Mouse (Mus musculus) frontal cortex, adult 2 months (tissue): ENCODE measurements around the gene Wnk2. TPM values are rescaled to one million over a fixed set of nuclear protein-coding genes. Genes with fewer than 3 reads are reported as not detected.
A peak's percentile ranks its signal among the peaks of the same experiment; 100 is the strongest.
"Not testable (repeated sequence)": the region's sequence is repeated elsewhere in the genome, so short reads cannot be mapped to it uniquely, and the experiment has no call there.

Experiments used
- DNase-seq, 2 experiments: peaks; one replicate each; pipeline ENCODE4 v3.0.0; 2022; ENCODE audit warnings: low spot score in 1 of 2; ENCODE audit errors: extremely low spot score in 1 of 2
- polyA plus RNA-seq: library from polyadenylated mRNA; depleted of rRNA; stranded (reverse); fragments of >200 nt; gene quantifications from 2 replicates; pipeline ENCODE4 v1.2.3, GENCODE M21; 2012

Wnk2 gene
- polyA plus RNA-seq, 1 experiment: 64.8 TPM

DNA sequence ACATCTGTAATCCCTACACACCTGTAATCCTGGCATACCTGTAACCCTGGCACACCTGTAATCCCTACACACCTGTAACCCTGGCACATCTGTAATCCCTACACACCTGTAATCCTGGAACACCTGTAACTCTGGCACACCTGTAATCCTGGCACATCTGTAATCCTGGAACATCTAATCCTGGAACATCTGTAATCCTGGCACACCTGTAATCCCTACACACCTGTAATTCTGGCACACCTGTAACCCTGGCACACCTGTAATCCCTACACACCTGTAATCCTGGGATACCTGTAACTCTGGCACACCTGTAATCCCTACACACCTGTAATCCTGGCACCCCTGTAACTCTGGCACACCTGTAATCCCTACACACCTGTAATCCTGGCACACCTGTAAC lies 93.1 kb downstream of the Wnk2 start:
- not testable (repeated sequence) for DNase-seq

- DNase-seq: no peak
These were observed 94.5 kb downstream of the Wnk2 start for GRCm38 (mm10) chr13:49053333-49053732.

DNA sequence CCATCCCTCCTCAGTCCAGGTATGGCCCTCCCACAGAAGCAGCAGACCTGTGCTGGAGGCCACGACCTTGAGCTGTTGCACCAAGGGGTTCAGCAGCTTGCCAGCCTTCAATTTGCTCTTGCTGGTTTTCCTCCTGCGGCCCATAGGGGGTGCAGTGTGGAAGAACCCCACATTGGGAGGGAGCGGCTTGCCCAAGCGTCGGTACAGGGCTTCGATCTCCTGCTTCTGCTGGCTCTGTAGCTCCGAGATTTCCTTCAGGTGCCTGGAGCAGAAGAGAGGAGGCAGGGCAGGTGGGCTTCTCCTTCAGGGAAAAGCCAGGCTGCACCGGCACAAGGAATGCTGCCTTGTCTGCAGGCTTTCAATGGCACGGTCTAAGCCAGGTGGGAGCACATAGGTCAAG lies 95.3 kb downstream of the Wnk2 start:
- DNase-seq: peak in 1 of 2 experiments; percentile 33

GRCm38 (mm10) chr13:49047393-49047792 lies 100.4 kb downstream of the Wnk2 start:
- DNase-seq: no peak

GRCm38 (mm10) chr13:49044145-49044561 lies 103.7 kb downstream of the Wnk2 start:
- DNase-seq: no peak

- DNase-seq: no peak
These were observed 105.4 kb downstream of the Wnk2 start for GRCm38 (mm10) chr13:49042371-49042770.

GRCm38 (mm10) chr13:49036928-49037574 lies 110.8 kb downstream of the Wnk2 start:
- DNase-seq: no peak

- DNase-seq: no peak
These were observed 111.4 kb downstream of the Wnk2 start for GRCm38 (mm10) chr13:49036436-49036835.

DNA sequence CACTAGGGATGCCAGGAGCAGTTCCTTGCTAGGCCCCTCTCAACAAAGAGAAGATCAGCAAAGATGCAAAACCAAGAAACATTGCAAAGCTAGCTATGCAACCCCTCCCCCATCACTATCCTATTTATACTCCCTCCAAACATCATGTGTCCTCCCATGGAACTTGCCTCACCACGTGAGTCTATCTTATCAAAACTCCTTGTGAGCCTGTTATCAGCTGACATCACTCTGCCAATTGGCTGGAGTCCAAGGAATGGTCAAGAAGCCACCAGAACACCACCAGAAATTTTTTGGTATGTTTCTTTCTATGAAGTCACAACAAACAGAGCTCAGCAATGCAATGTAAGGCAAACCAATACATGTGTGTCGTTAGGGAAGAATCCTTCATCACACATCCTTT lies 116.8 kb downstream of the Wnk2 start:
- no peak for DNase-seq

DNA sequence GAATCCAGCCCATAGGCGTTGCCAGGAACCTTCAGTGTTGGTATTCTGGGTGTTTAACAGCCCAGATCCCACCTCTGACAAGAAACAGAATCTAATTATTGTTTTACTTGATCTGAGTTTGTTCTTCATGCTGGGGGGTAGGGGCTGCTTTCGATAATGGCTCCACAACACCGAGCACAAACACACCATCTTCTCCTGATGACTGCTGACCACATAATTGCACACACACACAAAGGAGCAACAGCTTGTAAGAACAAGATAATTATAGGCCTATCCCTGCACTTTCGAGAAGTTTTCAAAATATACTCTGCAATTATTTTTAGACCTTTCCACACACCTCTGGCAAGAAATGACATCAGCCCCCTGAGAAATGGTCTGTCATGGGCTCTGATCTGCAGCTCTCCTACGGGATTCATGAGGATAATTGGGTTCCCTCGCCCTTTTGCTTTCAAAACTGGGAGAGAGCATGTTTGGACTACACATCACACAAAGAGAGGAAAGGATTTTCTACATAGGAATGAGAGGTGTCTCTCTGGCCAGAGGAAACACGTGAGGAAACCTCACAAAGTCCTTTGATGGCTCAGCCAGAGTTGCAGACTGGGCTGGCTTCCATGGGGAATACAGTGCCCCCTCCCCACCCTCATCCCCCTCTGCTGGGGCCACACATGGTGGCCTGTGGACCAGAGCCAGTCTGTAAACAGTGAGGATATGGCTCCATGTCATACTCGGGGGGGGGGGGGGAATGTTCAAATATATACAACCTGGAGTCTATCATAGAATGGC lies 118.9 kb downstream of the Wnk2 start:
- no peak for DNase-seq

GRCm38 (mm10) chr13:49027057-49027456 lies 120.8 kb downstream of the Wnk2 start:
- DNase-seq: no peak

- DNase-seq: no peak
These were observed 122.3 kb downstream of the Wnk2 start for GRCm38 (mm10) chr13:49025521-49025920.

DNA sequence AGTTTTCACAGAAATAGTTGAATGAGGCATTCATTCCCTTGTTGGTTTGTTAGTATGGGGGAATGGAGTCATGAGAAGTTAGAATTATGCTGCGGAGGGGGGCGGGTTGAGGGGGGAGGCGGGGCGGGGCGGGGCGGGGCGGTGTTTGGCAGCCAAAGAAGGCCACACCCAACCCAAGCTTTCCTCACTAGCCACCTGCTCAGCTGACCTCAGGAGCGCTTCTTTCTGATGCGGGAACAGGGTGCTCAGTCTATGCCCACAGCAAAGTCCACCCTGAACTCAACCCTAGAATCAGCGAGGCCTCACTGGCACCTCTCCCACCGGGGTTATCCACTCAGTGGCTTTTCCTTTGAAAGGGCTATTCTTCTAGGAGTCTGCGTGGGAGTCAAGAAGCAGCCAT lies 123.1 kb downstream of the Wnk2 start:
- no peak for DNase-seq

DNA sequence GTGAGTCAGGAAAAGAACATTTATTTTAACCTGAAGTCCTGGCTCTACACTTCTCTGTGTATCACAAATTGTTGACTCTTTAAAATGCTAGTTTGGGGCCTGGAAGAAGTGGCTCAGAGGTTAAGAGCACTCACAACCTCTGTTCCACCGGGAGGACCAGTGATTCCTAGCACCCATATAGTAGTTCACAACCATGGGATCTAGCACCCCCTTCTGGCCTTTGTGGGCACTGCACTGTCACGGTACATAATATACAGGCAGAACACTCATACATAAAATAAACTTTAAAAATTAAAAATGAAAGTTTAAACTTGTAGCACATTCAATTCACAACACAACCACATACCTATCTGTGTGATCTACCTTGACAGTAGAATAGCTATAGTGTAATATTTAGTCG lies 126.1 kb downstream of the Wnk2 start:
- peak in 1 of 2 experiments; percentile 28 for DNase-seq

GRCm38 (mm10) chr13:49020152-49020551 lies 127.7 kb downstream of the Wnk2 start:
- DNase-seq: no peak

GRCm38 (mm10) chr13:49017375-49017774 lies 130.4 kb downstream of the Wnk2 start:
- no peak for DNase-seq

- DNase-seq: peak; percentile 84 to 91
These were observed 131.5 kb downstream of the Wnk2 start for GRCm38 (mm10) chr13:49016311-49016761.

- no peak for DNase-seq
These were observed 132.2 kb downstream of the Wnk2 start for GRCm38 (mm10) chr13:49015366-49016306.

GRCm38 (mm10) chr13:49013206-49013794 lies 134.5 kb downstream of the Wnk2 start:
- no peak for DNase-seq

DNA sequence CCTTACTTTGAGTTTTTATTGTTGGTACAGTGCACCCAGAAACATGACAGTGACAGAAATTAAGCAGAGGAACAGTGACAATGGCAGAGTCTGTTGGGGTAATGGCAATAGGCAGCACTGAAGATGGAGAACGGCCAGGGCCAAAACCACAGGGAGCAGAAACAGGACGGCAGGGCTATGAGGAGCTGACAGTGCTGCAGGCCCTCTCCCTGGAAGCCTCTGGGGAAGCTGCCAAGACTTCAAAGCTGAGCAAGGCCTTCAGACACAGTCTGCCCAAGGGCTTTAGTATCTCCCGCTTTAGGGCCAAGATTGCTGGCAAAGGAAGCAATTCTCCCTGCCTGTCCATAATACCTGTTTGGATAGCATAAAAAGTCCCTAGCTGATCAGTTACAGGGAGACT lies 146.1 kb downstream of the Wnk2 start:
- DNase-seq: peak in 1 of 2 experiments; percentile 34
